Mouse (Mus musculus): Measurements from ENCODE around the gene Banf2. TPM values are rescaled to one million over a fixed set of nuclear protein-coding genes. Genes with fewer than 3 reads are reported as not detected.

Gene Banf2
- polyA plus RNA-seq, 1 experiment from 2014 or later, result not detected

DNA sequence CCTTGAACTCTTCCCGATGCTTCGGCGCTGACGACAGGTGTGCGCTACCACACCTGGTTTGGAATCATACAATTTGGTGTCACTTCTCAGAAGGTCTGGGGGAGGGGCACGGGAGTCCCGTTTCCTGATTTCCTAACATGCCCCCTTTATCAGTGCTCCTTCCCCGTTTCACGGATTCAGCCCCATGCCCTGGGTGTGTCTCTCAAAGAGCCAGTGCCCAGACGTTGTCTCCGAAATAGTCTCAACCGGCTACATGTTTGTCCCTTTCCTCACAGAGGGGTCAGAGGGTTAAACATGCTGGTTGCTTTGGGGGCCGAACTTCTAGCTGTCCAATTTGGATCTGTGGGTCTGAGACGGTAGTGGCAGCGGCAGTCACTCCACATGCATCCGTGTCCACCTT, 89.2 kb downstream of the Banf2 start:
- no peak overlapping the region for H3K4me3 ChIP-seq (ENCODE audit: low read depth, low read length)
- ATAC-seq (replicated peaks; ENCODE audit: low FRiP score) (no peak), DNase-seq (ENCODE audit: low spot score) (no peak)
- no peaks in the 10 kb centered on the region for H3K9me3 ChIP-seq (ENCODE audit: control insufficient read depth, low read length)
- no peak overlapping the region for H3K4me2 ChIP-seq
- H3K4me1 ChIP-seq (replicated peaks; ENCODE audit: control insufficient read depth, insufficient read depth, low read length), result no peaks in the 10 kb centered on the region
- 86% methylated on average over 16 of the region's 16 CpGs for WGBS
- no peak overlapping the region for H3K27ac ChIP-seq (ENCODE audit: low read depth, low read length)
- H3K9ac ChIP-seq (ENCODE audit: low read depth, low read length), result no peak overlapping the region
- H3K36me3 ChIP-seq (ENCODE audit: control insufficient read depth, insufficient read depth, low read length), result no peaks in the 10 kb centered on the region
- no peaks in the 10 kb centered on the region for H3K27me3 ChIP-seq (replicated peaks; ENCODE audit: control insufficient read depth, insufficient read depth, low read length)

Other genes starting within 250 kb of the Banf2 start
- 0.45 and 0.96 TPM in 2 replicates for gene Bfsp1, start 169.9 kb upstream of the Banf2 start, polyA plus RNA-seq (2014; fragmentation: Nextera tagmentation; extraction: Ambion mirVana)
- gene Dstn, start 117.7 kb upstream of the Banf2 start, polyA plus RNA-seq (2014; fragmentation: Nextera tagmentation; extraction: Ambion mirVana), result 241 and 242 TPM in 2 replicates
- 63.6 and 89.6 TPM in 2 replicates for gene Rrbp1, start 21.8 kb upstream of the Banf2 start, polyA plus RNA-seq (2014; fragmentation: Nextera tagmentation; extraction: Ambion mirVana)
- 26.0 and 26.6 TPM in 2 replicates for gene Mgme1, start 237.6 kb downstream of the Banf2 start, polyA plus RNA-seq (2014; fragmentation: Nextera tagmentation; extraction: Ambion mirVana)
- 168 and 171 TPM in 2 replicates for gene Snx5, start 237.8 kb downstream of the Banf2 start, polyA plus RNA-seq (2014; fragmentation: Nextera tagmentation; extraction: Ambion mirVana)

All from liver, embryonic 11.5 days (tissue).